Mouse (Mus musculus) brain, embryonic 14.5 days (tissue): ENCODE data around the gene Prkag2.

Source experiments
- CTCF ChIP-seq: fragments of 200-500 bp; IDR thresholded peaks from 2 replicates; pipeline ENCODE4 v1.5.1; 2012; ENCODE audit warnings: inconsistent platforms, mild to moderate bottlenecking, moderate library complexity, borderline replicate concordance; ENCODE audit not compliant: insufficient read depth, insufficient read length; ENCODE audit errors: extremely low read depth
- POLR2A ChIP-seq: fragments of 200-500 bp; IDR thresholded peaks from 2 replicates; pipeline ENCODE4 v1.6.1; 2012; ENCODE audit warnings: mild to moderate bottlenecking, inconsistent platforms, borderline replicate concordance; ENCODE audit not compliant: poor library complexity, insufficient read depth, insufficient read length, severe bottlenecking; ENCODE audit errors: extremely low read depth

DNA sequence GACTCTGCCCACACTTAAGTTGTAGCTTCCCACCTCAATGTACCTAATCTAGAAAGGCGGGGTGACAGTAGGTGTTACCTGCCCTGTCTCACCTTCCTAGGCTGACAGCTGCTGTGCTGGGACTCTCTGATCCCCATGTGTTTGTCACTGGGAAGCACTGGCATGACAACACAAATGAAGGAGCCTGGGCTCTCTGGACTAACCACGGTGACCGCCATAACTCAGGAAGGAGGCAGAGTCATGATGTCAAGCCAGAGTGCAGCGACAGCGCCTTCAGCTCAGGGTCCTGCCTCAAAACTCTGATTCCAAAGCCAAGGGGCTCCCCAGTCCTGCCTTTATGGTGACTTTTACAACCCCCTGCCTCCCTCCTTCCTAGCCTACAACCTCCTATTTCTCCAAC is 14.8 kb upstream of the Prkag2 start:
- no peak for TF ChIP-seq CTCF
- no peak for TF ChIP-seq POLR2A
